Mouse (Mus musculus): ENCODE results near the gene Adamts6. TPM values are rescaled to one million over a fixed set of nuclear protein-coding genes. Genes with fewer than 3 reads are reported as not detected.

Gene Adamts6
- total RNA-seq (2015), result 1.6 and 2.8 TPM in 2 replicates
- 1.6 and 2.3 TPM in 2 replicates for total RNA-seq (2017)

- no peak for ATAC-seq (ENCODE audit: poor library complexity, severe bottlenecking)
Measured at GRCm38 (mm10) chr13:104287366-104288225, at the start of gene Adamts6. Gene Adamts6 (plus strand): TSS chr13:104287835.

GRCm38 (mm10) chr13:104258997-104259396 is 28.6 kb upstream of the Adamts6 start:
- ATAC-seq (ENCODE audit: poor library complexity, severe bottlenecking), result peak; percentile 98

GRCm38 (mm10) chr13:104285031-104285431 is 2.6 kb upstream of the Adamts6 start:
- ATAC-seq (ENCODE audit: poor library complexity, severe bottlenecking), result peak; percentile 51

GRCm38 (mm10) chr13:104285737-104286311 is 1.8 kb upstream of the Adamts6 start:
- ATAC-seq (ENCODE audit: poor library complexity, severe bottlenecking), result no peak

GRCm38 (mm10) chr13:104286336-104286735 is 1.3 kb upstream of the Adamts6 start:
- ATAC-seq (ENCODE audit: poor library complexity, severe bottlenecking), result no peak

GRCm38 (mm10) chr13:104286897-104287309 is 732 bp upstream of the Adamts6 start:
- ATAC-seq (ENCODE audit: poor library complexity, severe bottlenecking), result peak; percentile 84

GRCm38 (mm10) chr13:104288226-104288859 is 708 bp downstream of the Adamts6 start:
- ATAC-seq (ENCODE audit: poor library complexity, severe bottlenecking), result peak; percentile 11

- ATAC-seq (ENCODE audit: poor library complexity, severe bottlenecking), result no peak
Measured at GRCm38 (mm10) chr13:104289176-104289575, 1.5 kb downstream of the Adamts6 start.

- no peak for ATAC-seq (ENCODE audit: poor library complexity, severe bottlenecking)
Measured at GRCm38 (mm10) chr13:104295472-104295871, 7.8 kb downstream of the Adamts6 start.

- no peak for ATAC-seq (ENCODE audit: poor library complexity, severe bottlenecking)
Measured at GRCm38 (mm10) chr13:104329336-104329735, 41.7 kb downstream of the Adamts6 start.

- no peak for ATAC-seq (ENCODE audit: poor library complexity, severe bottlenecking)
Measured at GRCm38 (mm10) chr13:104329742-104330141, 42.1 kb downstream of the Adamts6 start.

- no peak for ATAC-seq (ENCODE audit: poor library complexity, severe bottlenecking)
Measured at GRCm38 (mm10) chr13:104352590-104352989, 65.0 kb downstream of the Adamts6 start.

GRCm38 (mm10) chr13:104393427-104394356 is 106.1 kb downstream of the Adamts6 start:
- ATAC-seq (ENCODE audit: poor library complexity, severe bottlenecking), result no peak

- ATAC-seq (ENCODE audit: poor library complexity, severe bottlenecking), result no peak
Measured at GRCm38 (mm10) chr13:104397814-104398213, 110.2 kb downstream of the Adamts6 start.

GRCm38 (mm10) chr13:104432734-104433133 is 145.1 kb downstream of the Adamts6 start:
- ATAC-seq (ENCODE audit: poor library complexity, severe bottlenecking), result peak; percentile 98

GRCm38 (mm10) chr13:104442559-104442958 is 154.9 kb downstream of the Adamts6 start:
- no peak for ATAC-seq (ENCODE audit: poor library complexity, severe bottlenecking)

GRCm38 (mm10) chr13:104445437-104445836 is 157.8 kb downstream of the Adamts6 start:
- ATAC-seq (ENCODE audit: poor library complexity, severe bottlenecking), result no peak

GRCm38 (mm10) chr13:104446974-104447373 is 159.3 kb downstream of the Adamts6 start:
- no peak for ATAC-seq (ENCODE audit: poor library complexity, severe bottlenecking)

- ATAC-seq (ENCODE audit: poor library complexity, severe bottlenecking), result no peak
Measured at GRCm38 (mm10) chr13:104447470-104447869, 159.8 kb downstream of the Adamts6 start.

- ATAC-seq (ENCODE audit: poor library complexity, severe bottlenecking), result no peak
Measured at GRCm38 (mm10) chr13:104448349-104448748, 160.7 kb downstream of the Adamts6 start.
